Mouse (Mus musculus) right cerebral cortex, postnatal 36 days (tissue): Measurements from ENCODE around the gene Bend4.

ENCODE experiments used
- DNase-seq, 2 experiments: peaks; one replicate each; pipeline ENCODE4 v3.0.0; 2022; ENCODE audit warnings: low spot score in 2 of 2, mixed read lengths in 1 of 2

Gene Bend4

DNA sequence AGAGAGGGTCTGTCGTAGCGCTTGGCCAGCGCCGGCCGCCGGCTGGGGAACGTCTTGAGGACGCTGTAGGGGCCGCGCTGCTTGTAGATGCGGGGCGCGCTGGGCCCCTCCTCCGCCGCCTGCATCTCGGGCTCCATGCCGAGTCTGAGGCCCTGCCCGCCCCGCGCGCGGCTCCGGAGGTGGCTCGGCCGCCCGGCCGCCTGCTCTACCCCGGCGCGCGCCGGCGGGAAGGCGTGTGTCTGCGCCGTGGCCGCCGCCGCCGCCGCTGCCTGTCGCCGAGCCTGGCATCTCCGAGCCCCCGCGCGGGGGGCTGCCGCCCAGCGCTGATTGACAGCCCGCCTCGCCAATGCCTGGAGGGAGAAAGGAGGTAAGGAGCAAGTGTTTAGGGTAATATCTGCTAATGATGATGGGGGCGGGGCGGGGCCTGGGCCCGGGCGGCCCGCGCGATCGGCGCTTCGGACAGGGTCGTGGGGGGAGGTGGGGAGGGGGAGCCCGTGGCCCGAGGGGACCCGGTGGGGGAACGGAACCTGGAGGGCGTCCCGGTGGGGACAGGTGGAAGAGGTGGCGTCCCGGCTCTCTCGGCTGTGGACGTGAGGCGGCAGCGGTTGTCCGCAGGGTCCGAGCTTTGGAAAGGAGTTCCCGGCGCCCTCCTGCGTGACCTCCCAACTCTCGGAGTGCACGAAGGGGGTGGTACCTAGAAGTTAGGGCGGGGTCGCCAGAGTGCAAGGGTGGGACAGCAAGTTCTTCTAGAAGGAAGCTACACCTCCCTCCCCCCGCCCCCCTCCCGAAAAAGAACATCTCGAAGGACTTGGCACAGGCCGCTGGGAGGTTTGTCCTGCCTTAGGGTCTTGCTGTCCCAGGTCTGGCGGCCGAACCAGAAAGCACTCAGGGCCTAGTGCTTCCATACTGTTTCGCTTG is at the start of gene Bend4:
Gene Bend4 (minus strand): TSS at position 868 of the 918 bp plus-strand sequence.
- peak; percentile 74 to 75 for DNase-seq

DNA sequence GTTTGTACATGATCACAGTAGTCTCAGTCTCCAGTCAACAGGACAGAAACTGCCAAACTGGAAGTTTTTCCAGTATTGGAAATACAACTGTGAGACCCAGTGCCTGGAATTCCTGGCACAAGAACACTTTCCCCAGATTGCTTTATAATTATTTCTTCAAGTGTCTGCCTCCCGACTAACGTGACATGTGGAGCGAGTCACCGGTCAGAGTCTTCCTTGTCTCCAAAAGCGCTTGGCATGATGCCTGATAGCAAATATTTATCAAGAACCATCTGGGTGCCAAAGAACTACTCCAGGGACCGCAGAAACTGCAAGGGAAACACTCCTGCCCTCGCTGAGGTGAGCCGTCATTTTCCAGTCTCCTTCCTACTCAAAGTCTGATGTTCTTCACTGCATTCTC is 45.6 kb upstream of the Bend4 start:
- DNase-seq, result no peak

DNA sequence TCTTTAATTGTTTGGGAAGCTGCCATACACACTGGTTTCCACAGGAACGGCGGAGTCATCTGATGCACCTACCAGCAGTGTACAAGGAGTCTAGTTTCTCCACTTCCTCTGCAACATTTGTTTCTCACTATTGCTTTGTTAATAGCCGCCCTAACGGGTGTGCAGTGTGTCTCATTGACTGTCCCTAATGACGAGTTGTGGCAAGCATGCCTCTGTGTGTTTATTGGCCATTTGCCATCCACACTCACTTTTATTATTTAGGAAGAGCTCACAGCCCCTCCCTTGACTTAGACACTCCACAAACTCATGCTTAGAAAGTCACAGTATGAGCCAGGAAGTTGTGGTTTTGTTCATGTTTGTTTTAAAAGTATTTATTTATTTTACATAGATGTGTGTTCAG is 45.0 kb upstream of the Bend4 start:
- no peak for DNase-seq

DNA sequence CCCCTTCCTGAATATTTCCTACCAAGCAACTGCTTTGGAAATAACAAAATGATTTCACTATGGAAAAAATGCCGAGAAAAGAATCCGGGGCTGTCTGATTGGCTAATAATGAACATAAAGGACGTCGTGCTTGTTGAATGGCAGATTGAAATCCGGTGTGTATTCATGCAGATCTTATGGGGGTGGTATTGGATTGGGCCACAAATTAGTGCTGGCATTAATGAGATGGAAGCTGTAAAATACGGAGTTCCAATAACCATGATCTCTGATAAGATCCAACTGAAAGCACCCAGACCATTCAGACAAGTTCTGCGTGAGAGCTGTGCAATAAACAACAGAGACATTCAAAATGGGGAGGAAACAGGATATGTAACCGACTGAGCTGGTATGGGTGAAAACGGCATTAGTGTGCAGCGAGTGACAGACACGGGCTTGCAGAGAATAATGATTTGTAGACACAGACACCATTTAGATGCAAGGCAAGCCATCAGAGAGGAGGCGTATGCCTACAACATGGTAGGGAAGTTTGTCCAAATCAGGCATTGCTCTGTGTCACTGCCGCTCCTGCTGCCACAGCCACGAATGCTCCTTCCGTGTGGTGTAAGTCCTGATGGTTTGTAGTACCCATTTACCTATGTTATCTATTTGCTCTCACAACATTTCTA is 38.9 kb upstream of the Bend4 start:
- DNase-seq, result no peak

DNA sequence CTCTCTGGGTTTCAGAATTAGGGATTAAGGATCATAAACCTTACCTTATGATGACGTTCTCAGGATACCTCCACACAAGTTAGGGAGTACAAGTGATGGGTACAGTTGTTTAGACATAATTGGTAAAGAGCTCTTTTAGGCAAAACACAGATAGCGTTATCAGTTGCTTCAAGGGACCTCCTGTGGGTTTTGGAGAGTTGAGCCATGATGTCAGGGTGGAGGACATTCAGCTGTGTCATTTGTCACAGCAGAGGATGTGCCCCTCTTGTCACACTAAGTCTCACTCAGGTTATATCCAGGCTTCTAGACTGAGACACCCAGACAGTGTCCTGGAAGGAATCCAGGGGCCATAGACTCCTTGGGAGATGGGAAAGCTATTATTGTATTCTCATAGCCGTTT is 36.8 kb upstream of the Bend4 start:
- no peak for DNase-seq

DNA sequence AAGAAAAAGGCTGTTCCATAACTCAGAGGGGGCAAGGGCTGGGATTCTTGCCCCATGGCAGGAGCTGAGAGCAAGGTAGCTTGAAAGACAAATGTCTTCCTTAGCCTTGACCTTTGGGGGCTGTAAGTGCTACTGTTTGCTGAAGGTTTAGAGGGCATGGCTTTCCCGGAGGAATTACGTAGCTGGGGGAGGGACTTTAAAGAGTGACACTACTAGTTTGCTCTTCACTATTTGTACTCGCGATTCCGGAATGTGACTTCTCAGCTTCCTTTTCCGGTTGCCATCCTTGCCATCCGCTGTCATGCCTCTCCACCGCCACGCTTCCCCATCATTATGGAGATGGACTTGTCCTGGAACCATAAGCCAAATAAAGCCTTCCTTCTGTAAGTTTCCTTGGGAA is 35.5 kb upstream of the Bend4 start:
- DNase-seq, result no peak

DNA sequence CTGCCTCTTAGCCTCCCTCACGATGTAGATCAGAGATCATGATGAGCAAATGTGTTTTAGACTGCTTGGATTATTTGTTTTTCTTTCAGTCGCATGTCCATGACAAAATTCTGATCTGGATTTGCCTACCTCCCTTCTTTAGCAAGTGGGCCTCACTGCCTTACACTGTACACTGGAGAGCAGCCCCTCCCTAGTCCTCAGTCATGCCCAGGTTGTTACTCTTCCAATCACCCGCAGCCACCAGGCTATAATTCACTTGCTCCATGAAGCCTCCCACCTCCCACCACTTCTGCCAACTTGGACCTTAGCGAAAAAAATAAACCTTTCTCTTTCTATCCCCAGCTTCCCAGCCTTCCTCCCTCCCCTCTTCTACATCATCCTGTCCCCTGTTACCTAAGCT is 34.2 kb upstream of the Bend4 start:
- DNase-seq, result no peak

DNA sequence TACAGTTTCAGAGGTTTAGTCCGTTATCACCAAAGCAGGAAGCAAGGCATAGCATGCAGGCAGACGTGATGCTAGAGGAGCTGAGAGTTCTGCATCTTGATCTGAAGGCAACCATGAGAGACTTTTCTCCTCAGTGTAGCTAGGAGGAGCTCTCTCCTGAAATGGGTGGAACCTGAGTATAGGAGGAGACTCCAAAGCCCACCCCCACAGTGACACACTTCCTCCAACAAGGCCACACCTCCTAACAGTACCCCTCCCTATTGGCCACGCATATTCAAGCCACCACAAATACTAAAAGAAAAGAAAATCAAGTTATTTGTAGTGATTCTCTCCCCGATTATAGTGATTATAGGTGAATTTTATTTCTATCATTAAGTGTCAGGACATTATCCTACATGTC is 28.7 kb upstream of the Bend4 start:
- no peak for DNase-seq

DNA sequence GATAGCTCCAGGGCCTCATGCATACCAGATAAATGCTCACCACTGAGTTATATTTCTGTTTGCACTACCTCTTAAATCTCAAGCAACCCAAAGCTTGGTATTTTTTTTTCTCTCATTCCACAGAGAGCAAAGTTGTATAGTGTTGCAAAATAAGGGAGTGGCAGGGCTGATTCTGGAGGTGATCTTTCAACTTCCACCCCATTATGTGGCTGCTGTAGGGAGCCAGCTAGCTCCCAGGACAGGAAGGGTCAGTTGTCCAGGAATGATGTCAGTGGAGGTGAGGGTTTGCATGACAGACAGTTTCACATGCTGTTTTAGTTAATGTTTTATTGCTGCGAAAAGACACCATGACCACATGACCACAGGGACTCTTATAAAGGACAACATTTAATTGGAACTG is 26.2 kb upstream of the Bend4 start:
- DNase-seq, result no peak

DNA sequence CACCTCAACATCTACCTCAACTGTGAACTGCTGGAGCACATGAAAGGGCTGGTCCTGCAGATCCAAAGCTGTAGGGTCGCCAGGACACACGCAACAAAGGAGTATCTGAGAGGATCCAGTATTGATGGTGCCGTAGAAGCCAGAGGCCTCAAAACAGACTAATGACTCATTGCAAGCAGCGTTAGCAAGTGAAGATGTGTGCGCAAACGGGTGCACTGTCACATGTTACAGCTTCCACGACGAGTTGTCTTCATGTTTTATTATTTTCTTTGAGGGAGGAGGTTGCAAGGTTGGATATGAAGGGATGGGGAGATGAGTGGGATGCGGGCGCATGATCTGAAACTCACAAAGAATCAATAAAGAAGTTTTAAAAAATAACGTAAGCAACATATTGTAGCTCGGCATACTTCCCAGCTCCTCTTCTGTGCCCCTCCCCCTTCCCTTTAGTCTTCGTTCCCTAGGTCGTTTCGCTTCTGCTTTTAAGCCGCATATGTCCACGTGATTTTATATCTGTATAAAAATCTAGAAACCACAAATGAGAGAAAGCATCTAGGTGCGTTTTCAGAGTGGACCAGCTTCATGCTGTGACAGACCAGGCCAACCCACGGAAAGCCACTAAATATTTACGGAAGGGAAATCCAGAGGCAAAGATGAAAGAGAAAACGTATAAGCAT is 22.0 kb upstream of the Bend4 start:
- DNase-seq, result no peak

DNA sequence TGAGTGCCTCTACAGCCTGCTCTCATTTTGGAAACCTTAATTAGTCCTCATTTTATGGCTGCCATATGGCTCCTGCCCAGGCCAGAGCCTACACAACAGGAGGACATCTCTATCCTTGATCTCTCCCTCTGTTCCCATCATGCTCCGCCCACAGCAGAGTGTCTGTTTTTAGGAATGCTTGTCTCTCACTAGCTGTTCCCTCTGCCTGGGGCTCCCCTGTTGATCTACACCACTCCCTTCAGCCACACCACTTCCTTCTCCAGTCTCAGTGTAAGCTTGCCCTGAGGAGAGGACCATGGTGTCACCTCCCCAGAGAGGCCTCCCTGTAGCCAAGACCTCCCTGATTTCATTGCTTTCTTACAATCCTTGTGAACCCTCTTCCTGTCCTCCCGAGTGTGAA is 18.4 kb upstream of the Bend4 start:
- DNase-seq, result peak in 1 of 2 experiments; percentile 28

DNA sequence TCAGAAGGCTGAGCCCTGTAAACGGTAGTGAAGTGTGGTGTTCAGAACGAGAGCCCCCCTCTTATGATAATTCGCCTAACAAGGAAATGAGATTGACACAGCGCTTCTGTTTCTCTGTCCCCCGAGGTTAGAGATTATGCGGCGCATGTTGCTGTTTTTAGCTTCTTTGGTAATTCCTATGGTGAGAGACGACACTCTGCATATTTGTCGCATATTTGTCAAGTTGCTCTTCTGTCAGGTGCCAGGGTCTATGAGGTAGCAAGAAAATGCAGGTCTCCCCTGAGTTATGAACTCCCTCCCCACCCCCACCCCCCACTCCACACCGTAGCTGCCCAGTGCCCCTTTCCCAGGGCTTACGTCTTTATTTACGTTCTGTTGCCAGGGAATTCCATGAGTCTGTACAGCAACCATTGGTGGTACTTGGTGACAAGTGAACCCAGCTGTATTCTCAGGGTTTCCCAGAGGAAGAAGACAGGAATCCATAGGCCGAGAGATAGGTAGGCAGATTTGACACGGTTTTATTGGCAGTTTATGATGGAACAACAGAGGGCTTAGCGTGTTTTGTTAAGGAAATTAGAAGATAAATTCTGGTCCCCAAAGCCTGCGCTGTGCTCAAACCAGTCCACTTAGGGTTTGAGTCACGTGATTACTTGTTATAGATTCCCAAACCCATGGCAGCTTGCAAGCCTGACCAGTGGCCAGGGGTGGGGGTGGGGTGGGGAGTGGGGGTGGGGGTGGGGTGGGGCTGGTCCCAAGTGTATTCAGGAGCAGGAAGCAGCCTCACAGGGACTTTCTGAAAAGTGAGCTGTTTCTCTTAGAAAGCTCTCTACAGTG is 16.3 kb upstream of the Bend4 start:
- no peak for DNase-seq

DNA sequence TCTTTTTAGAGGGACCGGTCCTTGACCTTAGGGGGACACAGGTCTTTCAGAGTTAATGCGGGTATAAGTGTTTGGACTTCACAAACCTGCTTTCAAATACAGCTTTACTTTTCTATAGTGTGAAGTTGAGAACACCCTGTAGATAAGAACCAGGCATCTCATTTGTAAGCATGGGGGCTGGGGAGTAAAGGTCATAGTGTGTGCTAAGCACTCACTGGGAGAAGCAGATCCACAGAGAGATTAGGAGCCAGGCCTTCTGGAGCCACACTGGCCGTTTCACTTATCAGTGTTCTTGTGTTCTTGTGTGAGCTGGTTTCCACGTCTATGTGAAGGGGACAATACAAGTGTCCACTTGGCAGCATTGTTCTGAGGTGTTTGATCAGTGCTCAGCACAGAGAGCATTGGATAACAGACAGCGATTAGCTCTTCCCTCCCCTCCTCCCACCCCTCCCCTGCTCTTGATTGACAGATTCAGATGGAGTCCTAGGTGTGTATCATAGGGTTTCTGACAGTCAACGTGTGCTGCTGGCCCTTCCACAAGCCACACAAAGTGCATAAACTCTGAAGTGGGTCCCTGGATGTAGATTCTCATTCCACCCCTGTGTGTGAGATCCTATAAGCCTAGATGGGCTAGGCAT is 14.8 kb upstream of the Bend4 start:
- DNase-seq, result no peak

DNA sequence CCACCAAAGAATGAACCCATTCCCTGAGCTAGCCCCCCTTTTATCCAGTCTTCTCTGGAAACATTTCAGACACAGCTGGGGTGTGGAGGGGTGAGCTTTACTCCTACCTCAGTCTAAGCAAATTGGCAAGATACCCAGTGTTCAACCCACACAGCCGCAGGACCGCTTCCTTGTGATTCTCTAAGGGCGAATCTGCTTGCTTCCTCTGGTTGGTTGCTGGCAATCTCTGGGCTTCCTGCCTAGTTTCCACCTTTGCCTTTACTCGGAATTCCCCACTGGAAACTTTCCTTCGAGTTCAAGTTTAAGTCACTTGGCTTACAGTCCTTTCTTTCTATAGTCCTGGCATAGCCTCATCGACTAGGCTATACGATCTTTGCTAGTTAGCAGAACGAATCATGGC is 12.5 kb upstream of the Bend4 start:
- no peak for DNase-seq

DNA sequence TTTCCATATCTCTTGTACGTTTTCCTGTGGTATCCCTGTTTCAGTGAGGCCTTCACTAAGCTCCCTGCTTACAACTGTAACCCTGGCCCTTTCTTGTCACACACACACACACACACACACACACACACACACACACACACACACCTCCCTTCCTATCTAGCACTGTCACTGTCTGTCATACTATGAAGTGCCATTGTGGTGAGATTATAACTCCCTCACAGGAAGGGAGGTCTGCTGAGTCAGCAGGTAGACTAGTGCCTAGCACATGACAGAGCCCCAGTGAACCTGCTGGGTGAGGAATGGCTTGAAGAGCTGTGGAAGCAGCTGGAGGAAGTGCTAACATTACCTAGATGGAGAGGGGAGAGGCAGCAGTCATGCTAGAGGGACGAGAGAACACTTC is 9.3 kb upstream of the Bend4 start:
- DNase-seq, result no peak

DNA sequence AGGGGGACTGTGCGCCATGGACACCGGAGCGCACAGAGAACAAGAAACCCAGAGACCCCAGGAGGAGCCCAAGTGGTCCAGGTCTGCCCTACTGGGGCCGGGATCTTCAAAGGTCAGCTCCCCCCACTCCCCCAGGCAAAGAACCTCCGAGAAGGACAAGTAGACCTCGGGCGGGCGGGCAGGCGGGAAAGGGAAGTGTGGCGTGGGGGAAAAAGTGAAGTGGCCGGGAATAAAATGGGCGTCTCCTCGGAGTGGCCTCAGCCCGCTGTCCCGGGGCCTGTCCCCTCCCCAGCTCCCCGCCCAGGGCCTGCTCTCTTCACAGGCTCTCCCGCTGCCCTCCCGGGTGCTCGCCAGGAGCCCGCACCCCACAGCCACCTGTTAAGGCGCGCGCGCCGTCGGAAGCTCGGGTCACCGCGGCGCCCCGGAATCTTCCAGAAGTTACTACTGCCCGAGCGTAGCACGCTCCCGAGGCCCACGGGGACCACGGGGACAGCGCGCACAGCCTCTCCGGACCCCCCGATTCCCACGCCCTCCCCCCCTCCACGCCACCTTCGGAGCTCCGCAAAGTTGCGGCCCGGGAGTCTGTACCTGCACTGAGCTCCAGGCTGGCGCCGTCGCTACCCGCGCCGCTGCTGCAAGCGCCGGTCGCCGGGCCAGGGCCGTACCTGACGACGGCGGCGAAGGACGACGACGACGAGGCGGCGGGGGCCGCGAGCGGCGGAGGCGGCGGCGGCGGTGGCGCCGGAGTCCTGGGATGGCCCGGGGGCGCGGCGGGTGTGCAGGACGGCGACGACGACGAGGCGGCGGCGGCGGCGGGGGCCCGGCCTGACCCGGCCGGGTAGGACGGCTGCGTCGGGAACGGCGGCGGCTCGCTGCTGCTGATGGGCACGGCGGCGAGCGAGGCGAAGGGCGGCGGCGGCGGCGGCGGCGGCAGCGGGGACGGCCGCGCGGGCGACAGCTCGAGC is 1.4 kb downstream of the Bend4 start:
- DNase-seq, result no peak

DNA sequence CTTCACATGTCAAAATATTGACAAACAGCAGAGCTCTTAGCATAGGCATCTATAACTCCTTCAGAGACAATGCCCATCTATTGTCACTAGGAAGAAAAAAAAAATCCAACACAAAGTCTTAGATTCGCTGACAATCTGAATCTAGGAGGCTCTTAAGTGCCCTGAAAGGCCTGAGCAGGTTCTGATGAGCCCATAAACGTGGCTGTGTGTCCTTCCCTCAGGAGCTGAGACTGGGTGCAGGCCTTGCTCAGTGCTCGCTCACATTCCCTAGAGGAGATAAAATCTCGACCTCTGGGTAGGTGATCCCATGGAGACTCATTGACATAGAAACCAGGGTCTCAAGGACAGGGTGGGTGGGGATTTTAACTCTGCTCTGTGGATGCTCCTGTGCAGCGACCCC is 2.1 kb downstream of the Bend4 start:
- no peak for DNase-seq

DNA sequence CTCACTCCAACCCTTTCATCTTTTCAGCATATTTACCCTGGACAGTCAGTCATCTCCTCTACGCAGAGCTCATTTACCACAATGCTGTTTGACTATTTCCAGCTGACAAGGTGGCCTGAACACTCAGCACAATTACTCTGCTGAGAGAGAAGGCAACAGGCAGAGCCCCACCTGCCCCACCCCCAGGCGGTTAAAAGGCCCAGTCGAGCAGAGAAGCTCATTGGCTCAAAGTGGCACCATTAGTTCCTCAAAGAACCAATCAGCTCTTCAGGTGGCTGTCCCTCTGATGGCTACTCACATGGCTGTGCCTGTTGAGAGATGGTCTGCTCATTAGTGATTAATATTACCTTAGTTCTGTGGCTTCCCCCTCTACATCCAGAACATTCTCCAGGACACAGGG is 3.5 kb downstream of the Bend4 start:
- DNase-seq, result no peak

DNA sequence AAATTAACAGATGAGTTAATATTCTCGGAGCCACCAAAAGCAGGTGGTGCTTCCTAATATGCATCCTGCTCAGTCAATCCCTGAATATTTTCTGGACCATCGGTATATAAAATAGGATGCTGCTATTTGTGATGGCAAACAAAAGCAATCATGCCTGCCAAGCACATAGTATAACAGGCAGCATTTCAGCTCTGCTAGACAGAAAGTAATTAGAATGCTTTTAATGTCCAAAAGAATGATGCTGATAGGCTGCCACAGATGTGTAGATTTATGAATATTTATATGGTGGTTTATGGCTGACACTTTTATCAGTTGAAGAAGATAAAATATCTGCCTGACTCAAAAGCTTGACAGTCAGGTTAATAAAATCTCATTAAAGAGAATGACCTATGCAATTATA is 4.1 kb downstream of the Bend4 start:
- DNase-seq, result no peak

DNA sequence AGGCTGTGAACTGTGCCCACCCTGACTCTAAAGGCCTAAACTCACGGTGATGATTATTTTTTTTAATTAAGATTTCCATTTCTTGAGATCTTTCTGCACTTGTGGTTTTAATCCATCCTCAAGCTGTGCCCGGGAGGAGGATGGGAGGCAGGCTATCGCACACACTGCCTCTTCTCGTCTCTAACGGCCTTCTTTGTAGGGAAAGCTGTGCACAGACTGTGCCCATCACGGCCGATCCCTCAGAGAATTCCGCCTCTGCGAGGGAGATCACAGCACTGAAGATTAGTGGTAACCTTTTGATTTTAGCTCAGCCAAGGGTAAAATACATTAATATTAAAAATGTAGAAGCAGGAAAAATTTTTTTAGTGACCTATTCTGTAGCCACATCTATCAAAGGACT is 4.8 kb downstream of the Bend4 start:
- no peak for DNase-seq
